Mouse (Mus musculus) bone marrow, adult 2 months (tissue): ENCODE results near the gene Selenoo.

ENCODE experiments used
- CTCF ChIP-seq: fragments of 200-500 bp; IDR thresholded peaks from 2 replicates; pipeline ENCODE4 v1.5.1; 2011; ENCODE audit warnings: low read length, control low read depth; ENCODE audit not compliant: control insufficient read depth, insufficient read depth
- POLR2A ChIP-seq: fragments of 200-500 bp; IDR thresholded peaks from 2 replicates; pipeline ENCODE4 v1.6.1; 2011; ENCODE audit warnings: low read depth, mild to moderate bottlenecking, control low read depth, low read length, borderline replicate concordance; ENCODE audit not compliant: control insufficient read depth

DNA sequence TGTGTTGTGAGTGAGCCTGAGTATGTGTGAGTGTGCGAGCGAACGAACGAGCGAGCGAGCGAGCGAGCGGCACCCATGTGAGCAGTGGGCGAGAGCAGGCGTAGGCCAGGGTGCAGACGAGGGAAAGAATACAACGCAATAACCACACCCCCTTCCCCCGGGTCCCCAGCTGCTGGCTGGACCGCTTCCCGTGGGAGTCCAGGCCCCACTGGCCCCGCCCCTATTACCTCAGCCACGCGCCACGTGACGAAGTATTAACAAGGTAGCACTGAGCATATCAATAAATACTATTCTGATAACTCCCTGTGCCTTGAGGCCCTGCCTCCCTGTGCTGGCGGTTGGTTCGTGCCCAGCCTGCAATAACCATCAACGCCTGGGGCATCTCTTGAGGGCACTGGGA, 18.3 kb upstream of the Selenoo start:
- TF ChIP-seq CTCF, result no peak
- TF ChIP-seq POLR2A, result no peak
